Mouse (Mus musculus) megakaryocyte, embryonic 14.5 days (primary cell): ENCODE measurements around the gene Polr2l.

Experiments
- FLI1 ChIP-seq: IDR thresholded peaks from 2 replicates; pipeline ENCODE4 v1.6.1; 2012; ENCODE audit warnings: low read length, inconsistent platforms, mixed read lengths
- GATA1 ChIP-seq: IDR thresholded peaks from 3 replicates; pipeline ENCODE4 v1.6.1; 2012; ENCODE audit warnings: mixed read lengths, low read length, inconsistent platforms, borderline replicate concordance

GRCm38 (mm10) chr7:141442199-141442598 lies 32.7 kb downstream of the Polr2l start:
- no peak for TF ChIP-seq GATA1
- no peak for TF ChIP-seq FLI1
